Mouse (Mus musculus): ENCODE data around the gene 9530068E07Rik. TPM values are rescaled to one million over a fixed set of nuclear protein-coding genes. Genes with fewer than 3 reads are reported as not detected.
"Not testable (repeated sequence)": the region's sequence is repeated elsewhere in the genome, so short reads cannot be mapped to it uniquely, and the experiment has no call there.

Gene 9530068E07Rik
- 10 to 100 TPM; 75.4 to 81.3 TPM for total RNA-seq (2021)

- intact Hi-C loops (cut with DNase I) = no loop called here
- peak; percentile 91 for DNase-seq
Measured at GRCm38 (mm10) chr11:52395940-52396596, at the start of gene 9530068E07Rik. Gene 9530068E07Rik, plus strand, starts transcription at chr11:52396428.

DNA sequence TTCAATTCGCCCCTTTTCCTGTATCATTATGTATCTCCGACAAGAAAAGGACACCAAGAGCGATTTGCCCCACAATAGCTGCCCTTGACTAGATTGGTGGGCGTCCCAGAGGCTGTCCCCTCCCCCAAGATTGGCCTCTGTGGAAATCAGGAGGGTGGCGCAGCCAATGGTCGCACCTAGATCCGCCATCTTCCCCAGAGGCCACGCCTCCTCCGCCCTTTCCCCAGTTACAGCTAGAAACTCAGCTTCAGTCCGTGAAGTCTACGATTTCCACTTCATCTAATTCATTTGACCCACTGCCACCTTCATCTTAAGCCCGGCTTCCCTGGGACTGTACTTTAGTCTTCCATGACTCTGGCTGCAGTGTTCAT is 49.6 kb upstream of the 9530068E07Rik start:
- intact Hi-C loops (cut with DNase I) = loop anchor here (2.0 kb wide), 1 partner anchor 204 kb away; no protein-coding TSS in a partner anchor
- no peak for DNase-seq

DNA sequence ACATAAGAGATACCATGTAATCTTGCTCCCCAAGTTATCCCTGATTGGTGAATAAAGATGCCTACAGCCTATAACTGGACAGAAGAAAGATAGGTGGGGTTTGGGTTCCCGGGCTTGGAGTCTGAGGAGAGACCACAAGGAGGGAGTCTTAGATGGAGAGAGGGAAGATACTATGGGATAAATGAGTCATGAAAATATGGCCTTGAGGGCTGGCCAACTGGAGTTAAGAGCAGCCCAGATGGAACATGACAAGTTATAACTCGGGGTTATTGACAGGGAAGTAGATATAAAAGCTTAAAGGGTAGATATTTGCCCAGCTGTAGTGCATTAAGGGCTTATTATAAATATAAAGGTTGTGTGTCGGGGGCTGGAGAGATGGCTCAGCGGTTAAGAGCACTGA is 48.1 kb upstream of the 9530068E07Rik start:
- DNase-seq = no peak
- intact Hi-C loops (cut with DNase I) = no loop called here

DNA sequence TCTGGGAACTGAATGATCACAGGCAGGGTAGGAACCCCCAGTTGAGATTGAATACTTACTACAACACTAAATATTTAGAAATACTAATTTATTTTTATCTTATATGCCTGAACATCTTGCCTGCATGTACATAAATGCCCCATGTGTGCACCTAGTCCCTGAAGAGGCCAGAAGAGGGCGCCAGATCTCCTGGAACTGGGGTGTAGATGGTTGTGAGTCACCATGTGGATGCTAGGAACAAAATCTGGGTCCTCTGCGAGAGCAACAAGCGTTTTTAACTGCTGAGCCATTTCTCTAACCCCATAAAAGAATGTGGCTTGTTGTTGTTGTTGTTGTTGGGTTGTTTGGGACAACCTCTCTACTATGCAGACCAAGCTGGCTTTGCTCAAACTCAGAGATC is 47.5 kb upstream of the 9530068E07Rik start:
- intact Hi-C loops (cut with DNase I) = no loop called here
- no peak for DNase-seq

DNA sequence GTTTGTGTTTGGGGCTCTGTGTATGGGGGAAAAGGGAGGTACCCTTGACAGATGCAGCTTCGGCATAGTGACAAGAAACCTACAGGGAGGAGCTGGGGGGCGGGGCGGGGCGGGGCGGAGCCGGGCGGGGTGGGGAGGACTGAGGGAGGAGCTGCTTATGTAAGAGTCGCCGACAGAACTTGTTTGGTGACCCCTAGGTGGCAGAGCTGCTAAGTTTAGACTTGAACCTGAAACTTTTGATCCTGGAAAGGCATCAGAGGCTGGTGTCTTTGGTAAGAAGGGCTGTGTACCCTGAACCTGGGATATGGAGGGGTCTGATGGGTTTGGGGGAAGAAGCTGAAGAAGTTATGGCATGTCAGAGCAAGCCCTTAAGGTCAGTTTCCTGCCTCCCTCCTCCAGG is 45.3 kb upstream of the 9530068E07Rik start:
- intact Hi-C loops (cut with DNase I) = loop anchor here (1.0 kb wide), 1 partner anchor 23 kb away; no protein-coding TSS in a partner anchor
- no peak for DNase-seq

DNA sequence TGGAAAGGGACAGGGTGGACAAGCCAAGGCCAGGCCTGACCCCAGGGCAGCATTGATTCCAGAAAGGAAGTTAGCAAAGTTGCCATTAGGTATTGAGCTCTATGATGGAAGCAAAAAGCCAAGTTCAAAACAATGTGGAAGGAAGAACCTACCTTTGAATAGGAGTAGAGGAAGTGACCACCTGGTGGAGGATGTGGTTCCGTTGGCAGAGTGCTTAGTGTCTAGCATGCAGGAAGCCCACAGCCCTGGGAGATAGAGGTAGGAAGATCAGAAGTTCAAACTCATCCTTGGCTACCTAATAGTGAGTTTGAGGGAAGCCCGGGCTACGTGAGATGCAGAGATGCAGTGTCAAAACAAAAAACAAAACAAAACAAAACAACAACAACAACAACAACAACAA is 44.0 kb upstream of the 9530068E07Rik start:
- intact Hi-C loops (cut with DNase I) = no loop called here
- DNase-seq = no peak

- DNase-seq = no peak
- intact Hi-C loops (cut with DNase I) = no loop called here
Measured at GRCm38 (mm10) chr11:52354644-52355043, 41.6 kb upstream of the 9530068E07Rik start.

DNA sequence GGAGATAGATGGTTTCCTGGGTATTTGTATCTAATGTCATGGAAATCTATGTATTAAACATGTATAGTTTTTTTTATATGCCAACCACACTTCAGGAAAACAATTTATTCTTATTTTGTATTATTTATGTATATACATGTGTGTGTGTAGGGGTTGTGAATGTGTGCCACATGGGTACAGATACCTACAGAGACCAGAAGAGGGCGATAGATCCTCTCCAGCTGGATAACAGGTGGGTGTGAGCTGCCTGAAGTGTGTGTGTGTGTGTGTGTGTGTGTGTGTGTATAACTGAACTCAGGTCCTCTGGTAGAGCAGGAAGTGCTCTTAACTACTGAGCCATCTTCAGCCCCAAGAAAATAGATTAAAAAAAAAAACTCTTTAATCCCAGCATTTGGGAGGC is 40.6 kb upstream of the 9530068E07Rik start:
- intact Hi-C loops (cut with DNase I) = no loop called here
- no peak for DNase-seq

DNA sequence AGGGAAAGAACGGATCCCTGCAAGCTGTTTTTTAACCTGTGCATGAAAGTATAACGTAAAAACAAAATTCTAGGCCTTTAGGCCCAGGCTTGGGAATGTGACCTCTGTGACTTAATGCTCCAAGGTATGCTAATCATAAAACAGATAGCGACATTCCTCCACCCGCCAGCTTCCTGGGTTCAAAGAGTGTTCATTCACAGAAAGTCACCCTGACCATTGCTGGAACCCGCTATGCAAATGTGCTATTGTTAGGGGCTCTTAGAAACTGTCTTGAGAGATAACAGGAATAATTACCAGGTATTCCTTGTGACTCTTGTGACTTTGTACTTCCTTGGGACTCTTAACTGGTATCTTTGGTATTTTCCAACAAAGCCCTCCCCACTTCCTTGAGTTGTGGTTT is 39.1 kb upstream of the 9530068E07Rik start:
- DNase-seq; intact Hi-C loops (cut with DNase I): not testable (repeated sequence)

GRCm38 (mm10) chr11:52358520-52358919 is 37.7 kb upstream of the 9530068E07Rik start:
- DNase-seq = no peak
- intact Hi-C loops (cut with DNase I) = no loop called here

GRCm38 (mm10) chr11:52359686-52360470 is 36.4 kb upstream of the 9530068E07Rik start:
- intact Hi-C loops (cut with DNase I) = loop anchor here (2.0 to 5.0 kb wide), 2 partner anchors 15 to 263 kb away; partner anchors contain the start of gene Ppp2ca

DNA sequence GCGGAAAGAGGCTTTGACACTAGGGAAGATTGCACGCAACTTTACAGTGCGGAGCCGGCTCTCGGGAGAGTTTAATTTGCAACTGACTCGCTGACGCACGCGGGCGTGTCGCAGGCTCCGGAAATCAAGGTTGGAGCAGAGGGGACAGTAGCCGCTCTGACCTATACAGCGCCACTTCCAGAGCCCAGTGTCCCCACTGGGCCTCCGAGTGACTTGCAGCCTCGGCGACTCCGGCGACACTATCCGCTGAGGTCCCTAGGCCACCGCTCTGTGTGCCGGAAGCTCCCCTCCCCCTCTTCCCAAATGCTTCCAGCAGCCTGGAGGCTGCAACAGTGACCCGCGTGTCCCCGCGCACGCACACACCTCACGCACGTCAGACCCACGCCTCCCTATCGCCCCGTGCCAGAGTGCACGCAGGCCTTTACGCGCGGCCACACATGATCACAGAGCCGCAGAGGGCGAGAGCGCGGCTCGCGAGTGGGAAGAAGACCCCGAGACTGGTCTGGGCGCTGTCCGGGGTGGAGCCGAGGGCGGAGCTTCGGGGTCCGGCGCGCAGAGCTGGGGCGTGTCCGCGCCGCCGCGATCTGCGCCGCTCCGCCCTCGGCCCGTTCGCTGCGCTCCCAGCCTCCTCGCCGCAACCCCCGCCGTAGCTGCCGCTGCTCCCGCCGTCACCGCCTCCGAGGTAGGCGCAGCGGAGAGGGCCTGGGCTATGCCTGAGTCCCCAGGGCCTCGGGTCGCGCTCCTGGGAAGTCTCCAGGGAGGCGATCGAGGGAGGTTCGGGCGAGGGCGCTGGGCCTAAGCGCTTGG is 35.6 kb upstream of the 9530068E07Rik start, which contains the start of gene Vdac1:
TSS of gene Vdac1 (plus strand) at position 390 of the 807 bp plus-strand sequence.
- intact Hi-C loops (cut with DNase I) = loop anchor here (2.0 to 5.0 kb wide), 2 partner anchors 14 to 263 kb away; partner anchors contain the start of gene Ppp2ca

More at GRCm38 (mm10) chr11:52359686-52360470, 36.4 kb upstream of the 9530068E07Rik start:
- DNase-seq = no peak

DNA sequence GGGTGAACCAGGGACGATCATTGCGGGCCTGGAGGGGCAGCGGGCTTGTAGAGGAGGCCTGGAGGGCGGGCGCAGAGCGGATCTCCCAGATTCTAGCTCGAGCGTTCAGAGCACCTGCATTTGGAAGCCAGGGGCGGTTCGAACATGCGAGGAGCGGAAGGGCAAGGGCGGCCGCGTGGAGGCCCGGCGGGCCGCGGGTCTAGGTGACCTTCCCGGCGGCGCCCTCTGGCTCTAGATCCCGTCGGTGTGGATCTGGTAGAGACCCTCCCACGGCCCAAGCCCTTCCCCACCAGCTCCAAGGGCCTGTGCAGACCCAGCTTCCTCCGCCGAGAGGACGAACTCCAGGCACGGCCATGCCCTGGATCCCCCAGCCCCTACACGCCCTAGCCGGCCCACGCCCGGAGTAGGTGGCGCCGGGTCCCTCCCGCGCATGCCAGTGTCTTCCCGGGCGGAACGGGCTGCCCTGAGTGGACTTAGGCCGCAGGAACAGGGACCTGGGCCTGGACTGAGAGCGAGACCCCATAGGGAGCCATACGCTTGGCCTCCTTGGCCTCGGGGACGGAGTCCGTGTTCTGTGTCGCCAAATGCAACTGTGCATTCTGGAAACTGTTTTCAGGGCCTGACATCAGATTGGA is 34.8 kb upstream of the 9530068E07Rik start:
- peak in 1 of 2 experiments; percentile 61 for DNase-seq
- intact Hi-C loops (cut with DNase I) = loop anchor here (2.0 to 5.0 kb wide), 2 partner anchors 13 to 264 kb away; partner anchors contain the start of gene Ppp2ca

More for the DNA sequence above, 35.6 kb upstream of the 9530068E07Rik start, which contains the start of gene Vdac1:
- DNase-seq = peak; percentile 90 to 96

DNA sequence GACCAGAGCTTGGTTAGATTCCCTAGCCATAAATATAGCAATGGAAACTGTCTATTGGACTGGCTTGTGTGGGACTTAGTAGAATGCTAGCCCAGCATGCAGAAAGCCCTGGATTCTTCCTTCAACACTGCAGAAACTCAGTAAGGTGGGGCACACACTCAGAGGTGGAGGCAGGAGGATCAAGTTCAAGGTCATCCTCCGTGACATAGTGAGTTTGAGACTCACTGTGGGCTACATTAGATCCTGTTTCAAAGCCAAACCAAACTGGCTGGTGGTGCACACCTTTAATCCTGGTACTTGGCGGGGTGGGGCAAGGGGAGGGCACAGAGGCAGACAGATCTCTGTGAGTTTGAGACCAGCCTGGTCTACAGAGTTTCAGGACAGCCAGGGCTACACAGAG is 31.9 kb upstream of the 9530068E07Rik start:
- intact Hi-C loops (cut with DNase I) = loop anchor here (5.0 kb wide), 1 partner anchor 267 kb away; the partner anchor contains the start of gene Ppp2ca
- no peak for DNase-seq

- peak; percentile 51 to 67 for DNase-seq
- intact Hi-C loops (cut with DNase I) = no loop called here
Measured at GRCm38 (mm10) chr11:52365143-52365542, 31.1 kb upstream of the 9530068E07Rik start.

- intact Hi-C loops (cut with DNase I) = no loop called here
- DNase-seq = no peak
Measured at GRCm38 (mm10) chr11:52366358-52366757, 29.9 kb upstream of the 9530068E07Rik start.

- intact Hi-C loops (cut with DNase I) = no loop called here
- no peak for DNase-seq
Measured at GRCm38 (mm10) chr11:52368176-52368985, 27.8 kb upstream of the 9530068E07Rik start.

DNA sequence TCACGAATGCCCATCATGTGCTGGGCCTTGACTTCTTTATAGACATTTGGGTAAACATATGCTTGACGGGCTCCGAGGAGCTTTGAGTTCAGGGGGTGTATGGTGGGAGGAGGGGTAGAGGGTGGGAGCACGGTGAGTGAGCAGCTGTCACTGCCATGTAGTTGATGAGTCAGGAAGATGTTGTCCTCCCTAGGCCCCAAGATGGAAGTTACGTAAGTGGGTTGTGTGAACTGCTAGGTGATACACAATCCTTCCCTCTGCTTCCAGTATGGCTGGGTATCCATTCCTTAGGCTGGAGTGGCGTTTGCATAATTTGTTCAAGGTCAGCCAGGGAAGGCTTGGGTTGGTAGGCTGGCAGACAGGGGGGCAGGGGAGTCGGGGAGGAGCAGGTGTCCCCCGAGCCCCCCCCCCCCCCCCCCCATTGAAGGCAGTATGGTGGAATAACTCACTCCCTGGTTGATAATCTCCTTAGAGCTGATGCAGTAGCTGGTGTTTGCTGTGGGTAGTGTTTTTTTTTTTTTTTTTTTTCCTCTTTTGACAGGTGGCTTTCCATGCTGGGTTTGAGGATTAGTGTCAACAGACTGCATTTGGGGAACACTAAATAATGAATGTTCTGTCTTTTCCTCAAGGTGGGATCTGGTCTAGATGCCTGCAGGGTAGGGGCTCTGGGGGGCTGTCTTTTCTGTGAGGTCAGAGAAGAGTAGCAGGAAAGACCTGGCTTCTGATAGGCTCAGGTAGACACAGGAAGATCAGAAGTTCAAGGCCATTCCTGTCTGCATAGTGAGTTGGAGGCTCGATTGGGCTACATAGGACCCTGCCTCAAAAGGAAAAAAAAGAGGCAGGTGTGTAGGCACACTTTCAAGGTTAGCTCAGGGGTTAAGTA is 26.7 kb upstream of the 9530068E07Rik start:
- no peak for DNase-seq

More for the DNA sequence above, 26.7 kb upstream of the 9530068E07Rik start:
- intact Hi-C loops (cut with DNase I) = no loop called here

Measured in heart, postnatal 36 days (tissue).